Mouse (Mus musculus): ENCODE measurements around the gene Mat2a.
"Not testable (repeated sequence)": the region's sequence is repeated elsewhere in the genome, so short reads cannot be mapped to it uniquely, and the experiment has no call there.

Mat2a gene

GRCm38 (mm10) chr6:72439355-72440185 is at the start of gene Mat2a:
Mat2a (minus strand) TSS chr6:72439558.
- peak; percentile 94 for DNase-seq (ENCODE audit: low read depth, low spot score)

DNA sequence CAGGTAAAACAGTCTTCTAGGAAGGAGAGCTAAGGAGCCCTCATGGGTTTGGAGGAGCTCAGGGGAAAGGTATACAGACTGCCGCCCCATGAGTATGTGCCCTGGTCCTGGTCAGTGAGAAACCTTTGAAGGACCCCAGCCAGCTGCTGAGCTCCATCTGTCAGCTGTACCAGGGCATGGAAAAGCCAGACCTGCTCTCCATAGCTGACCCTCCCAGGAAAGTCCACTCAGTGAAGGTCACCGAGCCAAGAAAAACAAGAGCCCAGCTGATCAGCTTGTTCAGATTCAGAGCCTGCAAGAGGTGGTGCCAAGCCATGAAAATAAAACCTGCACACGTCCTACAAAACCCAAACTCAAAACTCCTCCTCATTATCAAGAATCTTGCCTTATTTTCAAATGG is 49.5 kb upstream of the Mat2a start:
- DNase-seq (ENCODE audit: low read depth, low spot score): no peak

- DNase-seq (ENCODE audit: low read depth, low spot score): no peak
These were observed 47.9 kb upstream of the Mat2a start for GRCm38 (mm10) chr6:72487282-72487681.

- peak; percentile 47 for DNase-seq (ENCODE audit: low read depth, low spot score)
These were observed 46.9 kb upstream of the Mat2a start for GRCm38 (mm10) chr6:72486307-72486706.

DNA sequence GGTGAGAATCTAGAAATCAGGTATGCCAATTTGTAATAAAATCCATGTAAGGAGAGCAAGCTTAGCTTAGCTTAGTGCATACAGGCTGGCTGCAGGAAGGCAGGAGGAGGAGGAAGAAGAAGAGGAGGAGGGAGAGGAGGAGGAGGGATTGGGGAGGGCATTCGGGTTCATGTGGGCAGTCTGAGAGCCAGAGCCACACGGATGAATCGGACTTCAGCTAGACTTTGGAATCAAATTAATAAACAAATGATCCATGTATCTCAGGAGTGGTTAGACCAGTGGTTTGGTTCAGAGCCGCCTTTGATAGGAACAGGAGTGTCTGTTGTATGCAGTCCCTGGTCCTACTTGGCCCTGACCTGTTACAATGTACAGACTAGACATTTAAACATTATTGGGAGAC is 45.5 kb upstream of the Mat2a start:
- DNase-seq (ENCODE audit: low read depth, low spot score): no peak

DNA sequence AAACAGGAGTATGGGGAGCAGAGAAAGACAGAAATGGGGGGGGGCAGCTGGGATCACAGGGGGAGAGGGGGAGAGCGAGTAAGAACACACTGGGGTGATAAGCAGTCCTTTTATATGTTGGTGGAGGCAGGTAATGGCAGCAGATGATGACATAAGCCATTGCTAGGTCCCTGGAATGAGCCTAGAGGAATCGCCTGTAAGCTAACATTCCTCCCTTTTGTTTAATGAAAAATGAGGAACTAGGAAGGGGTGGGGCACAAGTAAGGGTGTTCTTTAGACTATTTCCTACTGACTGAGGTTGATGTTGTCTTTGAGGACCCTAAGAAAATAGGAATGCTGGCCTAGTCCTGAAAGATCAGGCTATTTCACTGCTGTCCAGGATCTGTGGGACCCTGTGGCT is 42.8 kb upstream of the Mat2a start:
- DNase-seq (ENCODE audit: low read depth, low spot score): no peak

- DNase-seq (ENCODE audit: low read depth, low spot score): no peak
These were observed 41.0 kb upstream of the Mat2a start for GRCm38 (mm10) chr6:72480422-72480702.

- no peak for DNase-seq (ENCODE audit: low read depth, low spot score)
These were observed 40.5 kb upstream of the Mat2a start for GRCm38 (mm10) chr6:72479645-72480421.

DNA sequence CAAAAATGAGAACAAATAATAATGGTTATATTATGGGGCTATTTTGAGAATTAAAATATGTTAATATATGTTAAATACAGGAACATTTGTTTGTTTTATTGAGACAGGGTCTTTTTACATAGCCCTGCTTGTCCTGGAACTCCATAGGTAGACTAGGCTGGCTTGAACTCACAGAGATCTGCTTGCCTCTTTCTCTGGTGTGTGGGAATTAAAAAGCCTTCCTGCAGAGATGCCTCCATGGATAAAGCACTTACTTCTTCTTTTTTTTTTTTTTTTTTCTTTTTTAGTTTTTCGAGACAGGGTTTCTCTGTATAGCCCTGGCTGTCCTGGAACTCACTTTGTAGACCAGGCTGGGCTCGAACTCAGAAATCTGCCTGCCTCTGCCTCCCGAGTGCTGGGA is 39.3 kb upstream of the Mat2a start:
- DNase-seq (ENCODE audit: low read depth, low spot score): not testable (repeated sequence)

GRCm38 (mm10) chr6:72477621-72478020 is 38.3 kb upstream of the Mat2a start:
- DNase-seq (ENCODE audit: low read depth, low spot score): no peak

GRCm38 (mm10) chr6:72476836-72477235 is 37.5 kb upstream of the Mat2a start:
- no peak for DNase-seq (ENCODE audit: low read depth, low spot score)

DNA sequence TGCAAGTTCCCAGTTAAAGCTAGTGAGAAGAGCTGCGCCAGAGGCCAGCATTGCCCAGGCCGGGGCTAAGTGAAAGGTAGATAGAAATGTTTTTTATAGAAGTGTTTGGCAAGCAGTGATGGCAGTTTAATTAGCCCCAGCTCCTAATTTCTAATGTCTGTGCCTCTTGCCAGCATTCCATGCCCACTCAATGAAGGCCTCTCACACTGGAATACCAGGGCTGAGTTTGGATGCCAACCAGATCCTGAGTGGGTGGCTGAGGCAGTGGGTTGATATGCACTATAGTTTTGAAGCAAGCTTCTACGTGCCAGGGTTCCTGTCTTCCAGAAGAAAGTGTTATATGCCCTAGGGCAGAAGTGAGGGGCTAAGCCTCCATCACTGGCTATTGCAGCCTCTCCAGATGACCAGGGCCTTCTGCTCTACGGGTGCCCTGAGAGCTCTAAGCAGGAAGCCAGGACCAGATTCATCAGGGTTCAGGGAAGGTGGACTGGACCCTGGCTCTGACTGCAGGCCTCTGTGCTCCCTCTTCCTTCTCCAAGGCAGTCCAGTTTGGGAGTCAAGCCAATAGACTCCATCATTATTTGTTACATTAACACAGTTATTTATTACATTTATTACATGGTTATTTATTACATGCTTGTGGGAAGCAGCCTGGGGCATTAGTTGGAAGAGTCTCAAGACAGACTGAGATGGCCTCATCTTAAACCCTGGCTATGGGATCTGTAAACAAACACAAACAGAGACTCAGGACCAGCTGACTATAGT is 36.0 kb upstream of the Mat2a start:
- no peak for DNase-seq (ENCODE audit: low read depth, low spot score)

DNA sequence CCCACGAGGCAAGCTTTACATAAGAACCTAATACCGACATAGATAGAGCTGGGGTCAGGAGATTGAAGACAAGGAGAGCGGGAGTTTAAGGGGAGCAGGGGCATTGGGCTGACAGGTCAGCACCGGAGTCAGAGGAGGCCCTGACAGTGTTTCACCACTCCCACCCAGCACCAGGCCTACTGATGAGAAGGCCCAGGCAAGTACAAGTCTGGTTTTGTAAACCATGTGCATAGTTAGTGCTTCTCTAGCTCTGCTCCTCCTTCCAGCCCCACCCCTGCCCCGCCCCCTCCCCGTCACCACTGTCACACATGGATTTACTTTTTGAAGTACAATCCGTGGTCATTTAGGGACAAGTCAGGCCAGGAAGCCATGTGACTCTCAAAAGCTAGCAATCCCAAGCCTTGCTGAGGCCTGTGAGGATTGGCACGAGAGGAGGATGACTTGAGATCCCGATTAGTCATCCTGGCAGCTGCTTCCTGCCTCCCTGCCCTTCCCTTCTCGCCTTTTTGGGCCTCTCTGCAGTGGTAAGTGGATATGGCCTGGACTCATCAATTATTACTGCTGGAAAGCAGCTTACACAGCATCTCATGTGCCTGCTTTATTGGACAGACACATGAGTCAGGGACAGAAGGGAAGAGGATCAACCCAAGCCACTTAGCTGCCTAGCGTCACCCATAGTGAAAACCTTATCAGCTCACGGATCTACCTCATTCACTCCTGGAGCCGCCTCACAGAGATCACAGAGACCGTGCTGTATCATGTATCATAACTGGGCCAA is 34.1 kb upstream of the Mat2a start:
- DNase-seq (ENCODE audit: low read depth, low spot score): peak; percentile 27

GRCm38 (mm10) chr6:72466171-72466570 is 26.8 kb upstream of the Mat2a start:
- no peak for DNase-seq (ENCODE audit: low read depth, low spot score)

DNA sequence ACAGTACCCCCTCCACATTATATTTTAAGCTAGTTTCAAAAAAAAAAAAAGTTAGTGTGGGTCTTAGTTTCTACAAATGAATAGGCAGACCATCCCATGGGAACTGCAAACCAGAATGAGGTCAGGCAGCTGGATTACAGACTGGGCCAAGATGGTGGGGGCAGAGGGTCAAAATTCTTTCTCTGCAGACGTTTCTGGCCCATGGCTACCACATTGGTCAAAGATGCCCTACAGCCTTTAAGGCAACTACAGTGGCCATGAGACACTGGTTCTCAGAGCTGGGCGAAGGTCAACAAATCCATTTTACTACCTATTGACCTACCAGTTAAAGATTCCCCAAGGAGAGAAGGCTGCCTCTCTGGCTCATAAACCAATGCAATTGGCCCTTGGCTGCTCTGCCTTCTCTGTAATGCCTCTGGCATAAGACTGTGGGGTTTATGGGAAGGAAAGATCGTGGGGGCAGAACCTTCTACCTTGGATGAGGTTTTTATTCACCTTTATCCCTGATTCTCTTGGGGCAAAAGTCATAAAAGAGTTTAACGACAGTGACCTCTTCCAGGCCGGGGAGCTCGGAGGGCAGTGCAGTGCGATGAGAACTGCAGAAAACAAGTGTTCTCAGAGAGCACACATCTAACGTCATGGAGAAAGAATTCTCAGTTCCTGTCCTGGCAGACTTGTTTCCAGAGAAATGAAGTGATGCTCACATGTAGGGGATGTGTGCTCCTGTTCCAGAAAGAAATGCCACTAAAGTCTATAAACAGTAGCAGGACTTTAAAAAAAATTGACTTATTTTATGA is 26.2 kb upstream of the Mat2a start:
- DNase-seq (ENCODE audit: low read depth, low spot score): no peak

- DNase-seq (ENCODE audit: low read depth, low spot score): not testable (repeated sequence)
These were observed 23.3 kb upstream of the Mat2a start for GRCm38 (mm10) chr6:72462550-72463257.

- DNase-seq (ENCODE audit: low read depth, low spot score): no peak
These were observed 20.9 kb upstream of the Mat2a start for GRCm38 (mm10) chr6:72460036-72460801.

DNA sequence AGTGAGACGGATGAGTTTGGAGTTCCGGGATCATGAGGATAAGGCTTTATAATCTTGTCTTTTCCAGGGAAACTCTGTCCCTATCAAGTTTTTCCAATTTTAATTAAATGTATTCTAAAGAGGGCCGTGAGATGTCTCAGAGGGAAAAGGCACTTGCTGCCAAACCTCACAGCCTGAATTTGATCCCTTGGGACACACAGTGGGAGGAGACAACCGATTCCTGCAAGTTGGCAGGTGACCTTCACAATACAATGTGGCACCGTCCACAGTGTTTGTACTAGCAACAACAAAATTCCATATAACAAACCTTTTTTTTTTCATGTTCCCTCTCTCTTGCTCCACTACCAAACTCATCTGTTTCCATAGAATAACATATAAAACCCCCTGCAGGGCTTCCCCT is 19.6 kb upstream of the Mat2a start:
- no peak for DNase-seq (ENCODE audit: low read depth, low spot score)

- DNase-seq (ENCODE audit: low read depth, low spot score): no peak
These were observed 19.1 kb upstream of the Mat2a start for GRCm38 (mm10) chr6:72458418-72458817.
